Mouse (Mus musculus): ENCODE measurements at regions not wholly inside any gene's neighbourhood (a gene's known extent, or its start where the extent isn't known, plus 50 kb on each side); places are given as distances from the start of the nearest gene placed in this dataset.
A peak's percentile ranks its signal among the peaks of the same experiment; 100 is the strongest.

- intact Hi-C loops (cut with DNase I) = no loop called here
Measured at GRCm38 (mm10) chr8:103244658-103245057, 459.2 kb upstream of the Cdh11 start.

GRCm38 (mm10) chr8:103245864-103246263 lies 460.4 kb upstream of the Cdh11 start:
- intact Hi-C loops (cut with DNase I) = no loop called here
- DNase-seq (ENCODE audit: low spot score in 2 of 2) = no peak

More at GRCm38 (mm10) chr8:103244658-103245057, 459.2 kb upstream of the Cdh11 start:
- DNase-seq (ENCODE audit: low spot score in 2 of 2) = no peak

- no peak for DNase-seq (ENCODE audit: low spot score in 2 of 2)
- intact Hi-C loops (cut with DNase I) = no loop called here
Measured at GRCm38 (mm10) chr8:103261236-103261635, 475.8 kb upstream of the Cdh11 start.

GRCm38 (mm10) chr8:103270035-103270434 lies 484.6 kb upstream of the Cdh11 start:
- intact Hi-C loops (cut with DNase I) = no loop called here
- no peak for DNase-seq (ENCODE audit: low spot score in 2 of 2)

GRCm38 (mm10) chr8:103270815-103271553 lies 485.5 kb upstream of the Cdh11 start:
- intact Hi-C loops (cut with DNase I) = no loop called here
- no peak for DNase-seq (ENCODE audit: low spot score in 2 of 2)

- intact Hi-C loops (cut with DNase I) = no loop called here
- peak; percentile 10 to 20 for DNase-seq (ENCODE audit: low spot score in 2 of 2)
Measured at GRCm38 (mm10) chr8:103272305-103273079, 487.1 kb upstream of the Cdh11 start.

- DNase-seq (ENCODE audit: low spot score in 2 of 2) = no peak
- intact Hi-C loops (cut with DNase I) = no loop called here
Measured at GRCm38 (mm10) chr8:103273476-103273875, 488.0 kb upstream of the Cdh11 start.

GRCm38 (mm10) chr8:103281801-103282200 lies 496.4 kb upstream of the Cdh11 start:
- DNase-seq (ENCODE audit: low spot score in 2 of 2) = no peak
- intact Hi-C loops (cut with DNase I) = no loop called here

GRCm38 (mm10) chr8:103288561-103288974 lies 503.1 kb upstream of the Cdh11 start:
- DNase-seq (ENCODE audit: low spot score in 2 of 2) = peak; percentile 18 to 36
- intact Hi-C loops (cut with DNase I) = no loop called here

- DNase-seq (ENCODE audit: low spot score in 2 of 2) = no peak
- intact Hi-C loops (cut with DNase I) = no loop called here
Measured at GRCm38 (mm10) chr8:103292896-103293295, 507.5 kb upstream of the Cdh11 start.

GRCm38 (mm10) chr8:103306476-103307183 lies 521.2 kb upstream of the Cdh11 start:
- DNase-seq (ENCODE audit: low spot score in 2 of 2) = no peak
- intact Hi-C loops (cut with DNase I) = no loop called here

- no peak for DNase-seq (ENCODE audit: low spot score in 2 of 2)
- intact Hi-C loops (cut with DNase I) = no loop called here
Measured at GRCm38 (mm10) chr8:103313576-103313975, 528.1 kb upstream of the Cdh11 start.

- intact Hi-C loops (cut with DNase I) = no loop called here
- peak in 1 of 2 experiments; percentile 47 for DNase-seq (ENCODE audit: low spot score in 2 of 2)
Measured at GRCm38 (mm10) chr8:103314279-103315022, 529.0 kb upstream of the Cdh11 start.

- no peak for DNase-seq (ENCODE audit: low spot score in 2 of 2)
- intact Hi-C loops (cut with DNase I) = no loop called here
Measured at GRCm38 (mm10) chr8:103315742-103316141, 530.3 kb upstream of the Cdh11 start.

- no peak for DNase-seq (ENCODE audit: low spot score in 2 of 2)
- intact Hi-C loops (cut with DNase I) = no loop called here
Measured at GRCm38 (mm10) chr8:103316691-103317091, 531.2 kb upstream of the Cdh11 start.

- no peak for DNase-seq (ENCODE audit: low spot score in 2 of 2)
- intact Hi-C loops (cut with DNase I) = no loop called here
Measured at GRCm38 (mm10) chr8:103317149-103317725, 531.8 kb upstream of the Cdh11 start.

GRCm38 (mm10) chr8:103324016-103324665 lies 538.7 kb upstream of the Cdh11 start:
- intact Hi-C loops (cut with DNase I) = no loop called here
- DNase-seq (ENCODE audit: low spot score in 2 of 2) = no peak

- no peak for DNase-seq (ENCODE audit: low spot score in 2 of 2)
- intact Hi-C loops (cut with DNase I) = loop anchor here (10.0 kb wide), 1 partner anchor 693 kb away; no protein-coding TSS in a partner anchor
Measured at GRCm38 (mm10) chr8:103331415-103331814, 546.0 kb upstream of the Cdh11 start.

GRCm38 (mm10) chr8:103337314-103337713 lies 551.9 kb upstream of the Cdh11 start:
- DNase-seq (ENCODE audit: low spot score in 2 of 2) = no peak
- intact Hi-C loops (cut with DNase I) = loop anchor here (5.0 to 10.0 kb wide), 2 partner anchors 550 to 687 kb away; partner anchors contain the start of gene Cdh11
